Mouse (Mus musculus): ENCODE measurements around the gene AL732309.1. TPM values are rescaled to one million over a fixed set of nuclear protein-coding genes. Genes with fewer than 3 reads are reported as not detected.

AL732309.1 gene
- total RNA-seq, 4 experiments from 2014 or later: 3.3 to 5.5 (median 4.4) TPM

GRCm38 (mm10) chr2:25218445-25218844 lies 28.2 kb downstream of the AL732309.1 start, which contains the start of gene Fam166a:
Gene Fam166a (plus strand): TSS chr2:25218745.
- DNase-seq (ENCODE audit: low spot score in 2 of 2): no peak

- no peak for DNase-seq (ENCODE audit: low spot score in 2 of 2)
Measured at GRCm38 (mm10) chr2:25217666-25218065, 29.0 kb downstream of the AL732309.1 start.

DNA sequence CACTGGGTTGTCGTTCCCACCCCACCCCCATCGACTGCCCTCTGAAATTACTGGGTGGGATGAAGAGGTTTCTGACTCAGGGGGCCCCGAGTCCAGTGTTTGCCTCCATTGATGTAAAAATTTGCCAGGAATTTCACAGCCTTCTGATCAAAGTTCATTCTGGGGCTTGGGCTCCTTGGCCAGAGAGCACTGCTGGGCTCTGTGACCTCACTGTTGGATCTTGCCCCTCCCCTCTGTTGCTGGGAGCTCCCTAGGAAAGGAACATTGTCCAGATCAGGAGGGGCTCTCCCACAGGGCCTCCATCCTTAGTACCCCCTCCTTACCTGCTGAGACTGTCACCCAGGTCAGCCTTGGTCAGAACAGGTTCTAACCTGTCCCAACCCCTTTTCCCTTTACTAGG lies 32.2 kb downstream of the AL732309.1 start, which contains the start of gene Stpg3:
Gene Stpg3, minus strand, starts transcription at position 194 of the 400 bp plus-strand sequence.
- no peak for DNase-seq (ENCODE audit: low spot score in 2 of 2)

DNA sequence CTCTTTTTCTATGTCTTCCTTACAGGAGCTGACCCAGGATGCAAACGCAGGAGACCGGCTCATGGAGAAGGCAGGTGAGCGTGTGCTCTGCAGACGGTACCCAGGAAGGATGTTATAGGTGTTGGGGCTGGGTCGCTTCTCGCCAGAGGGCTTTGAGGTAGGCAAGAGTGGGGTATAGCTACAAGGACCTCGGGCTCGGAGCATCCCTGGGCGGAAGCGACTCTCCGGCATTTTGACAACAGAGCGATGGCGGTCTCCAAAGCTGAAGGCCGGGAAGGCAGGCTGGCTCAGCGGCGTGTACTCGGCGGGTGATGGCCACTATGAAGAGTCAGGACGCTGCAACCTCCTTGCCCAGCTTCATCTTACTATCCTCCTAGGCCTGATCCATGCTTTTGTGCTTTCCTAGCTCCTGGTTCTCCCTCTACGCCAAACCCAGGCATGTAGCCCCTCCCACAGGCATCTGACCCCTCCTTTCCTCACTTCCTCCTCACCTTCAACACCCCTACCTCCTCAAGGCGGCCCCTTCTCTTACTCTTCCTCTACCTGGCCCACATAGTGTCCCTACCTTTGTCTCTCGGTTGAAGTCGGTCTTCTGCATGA lies 33.3 kb downstream of the AL732309.1 start:
- no peak for DNase-seq (ENCODE audit: low spot score in 2 of 2)

DNA sequence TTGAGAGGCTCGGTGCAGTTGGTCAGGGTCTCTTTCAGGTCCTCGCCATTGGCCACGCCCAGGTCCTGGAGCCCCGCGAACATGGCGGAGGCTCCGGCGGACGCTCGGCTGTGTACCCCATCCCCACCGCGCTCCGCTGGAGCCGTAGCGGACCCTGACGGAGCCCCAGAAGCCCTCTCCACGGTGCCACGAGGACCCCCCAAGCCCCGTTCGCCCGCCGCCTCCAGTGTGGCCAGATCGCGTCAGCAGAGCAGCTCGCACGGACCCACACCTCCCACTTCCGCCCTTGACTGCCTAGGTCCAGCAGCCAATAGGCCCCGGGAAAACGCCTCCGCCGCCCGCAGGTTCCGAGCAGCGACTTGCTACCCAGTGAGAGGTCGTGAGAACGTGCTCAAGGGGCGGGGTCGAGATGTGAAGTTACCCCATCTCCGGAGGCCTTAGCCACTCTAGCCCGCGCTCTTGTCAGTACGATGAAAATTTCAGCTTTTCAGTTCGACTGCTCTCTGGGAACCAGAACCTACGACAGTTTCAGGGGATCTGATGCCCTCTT lies 35.5 kb downstream of the AL732309.1 start, which contains the start of gene Nelfb:
Gene Nelfb, minus strand, starts transcription at position 369 of the 550 bp plus-strand sequence.
- peak; percentile 75 to 80 for DNase-seq (ENCODE audit: low spot score in 2 of 2)

DNA sequence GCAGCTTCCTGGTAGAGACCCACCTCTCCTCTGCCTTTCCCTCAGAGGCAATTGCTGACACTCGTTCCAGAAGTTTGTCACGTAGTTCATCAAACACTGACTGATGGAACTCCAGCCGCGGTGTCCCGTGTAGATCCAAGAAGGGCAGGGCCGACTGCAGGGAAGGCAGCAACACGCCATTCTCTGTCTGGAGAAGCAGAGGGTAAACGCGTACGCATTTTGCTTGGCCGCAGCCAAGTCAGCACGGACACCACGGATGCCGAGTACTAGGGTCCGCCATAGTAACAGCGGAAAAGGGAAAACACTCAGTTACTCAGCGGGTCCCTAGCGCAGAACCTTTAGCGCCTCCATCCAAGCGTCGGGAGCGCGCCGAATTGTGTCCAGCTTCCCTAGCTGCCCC lies 36.0 kb downstream of the AL732309.1 start:
- DNase-seq (ENCODE audit: low spot score in 2 of 2): no peak

DNA sequence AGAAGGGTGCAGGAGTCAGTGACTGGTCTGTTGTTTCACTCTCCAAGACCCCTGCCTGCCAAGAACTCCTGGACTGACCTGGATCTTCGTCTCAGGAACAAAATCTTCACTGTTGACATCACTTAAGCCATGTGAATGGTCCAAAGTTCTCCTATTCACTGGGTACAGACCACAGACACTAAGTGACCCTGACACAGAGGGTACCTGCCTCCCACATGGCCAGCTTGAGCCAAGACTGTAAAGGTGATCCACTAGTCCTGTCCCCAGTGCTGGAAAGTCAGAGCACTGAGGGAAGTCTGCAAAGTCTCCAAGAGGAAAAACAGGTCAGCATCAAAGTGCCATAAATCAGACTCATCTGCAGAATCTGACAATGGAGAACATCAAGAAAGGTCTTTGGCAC lies 39.1 kb downstream of the AL732309.1 start:
- no peak for DNase-seq (ENCODE audit: low spot score in 2 of 2)

GRCm38 (mm10) chr2:25203631-25204214 lies 42.9 kb downstream of the AL732309.1 start:
- no peak for DNase-seq (ENCODE audit: low spot score in 2 of 2)

DNA sequence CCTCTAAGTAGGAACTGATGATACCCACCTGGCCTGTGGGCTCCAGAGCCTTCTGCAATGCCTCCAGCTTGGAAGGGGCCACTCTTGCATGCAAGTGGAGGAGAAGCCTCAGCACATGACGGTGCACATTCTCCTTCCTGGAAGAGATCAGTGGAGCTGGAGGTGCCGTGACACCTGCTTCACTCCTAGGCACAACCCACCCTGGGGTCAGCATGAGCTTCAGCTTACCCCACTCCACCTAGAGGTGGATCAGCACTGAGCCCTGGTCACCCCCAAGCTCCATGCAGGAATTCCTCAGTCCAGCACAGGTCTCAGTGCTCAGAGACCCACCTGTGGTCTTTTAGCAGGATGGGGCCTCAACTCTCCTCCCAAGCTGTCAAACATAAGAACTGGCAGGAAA lies 46.0 kb downstream of the AL732309.1 start:
- DNase-seq (ENCODE audit: low spot score in 2 of 2): no peak

GRCm38 (mm10) chr2:25197946-25198345 lies 48.7 kb downstream of the AL732309.1 start:
- DNase-seq (ENCODE audit: low spot score in 2 of 2): no peak

- no peak for DNase-seq (ENCODE audit: low spot score in 2 of 2)
Measured at GRCm38 (mm10) chr2:25197191-25197590, 49.5 kb downstream of the AL732309.1 start.

DNA sequence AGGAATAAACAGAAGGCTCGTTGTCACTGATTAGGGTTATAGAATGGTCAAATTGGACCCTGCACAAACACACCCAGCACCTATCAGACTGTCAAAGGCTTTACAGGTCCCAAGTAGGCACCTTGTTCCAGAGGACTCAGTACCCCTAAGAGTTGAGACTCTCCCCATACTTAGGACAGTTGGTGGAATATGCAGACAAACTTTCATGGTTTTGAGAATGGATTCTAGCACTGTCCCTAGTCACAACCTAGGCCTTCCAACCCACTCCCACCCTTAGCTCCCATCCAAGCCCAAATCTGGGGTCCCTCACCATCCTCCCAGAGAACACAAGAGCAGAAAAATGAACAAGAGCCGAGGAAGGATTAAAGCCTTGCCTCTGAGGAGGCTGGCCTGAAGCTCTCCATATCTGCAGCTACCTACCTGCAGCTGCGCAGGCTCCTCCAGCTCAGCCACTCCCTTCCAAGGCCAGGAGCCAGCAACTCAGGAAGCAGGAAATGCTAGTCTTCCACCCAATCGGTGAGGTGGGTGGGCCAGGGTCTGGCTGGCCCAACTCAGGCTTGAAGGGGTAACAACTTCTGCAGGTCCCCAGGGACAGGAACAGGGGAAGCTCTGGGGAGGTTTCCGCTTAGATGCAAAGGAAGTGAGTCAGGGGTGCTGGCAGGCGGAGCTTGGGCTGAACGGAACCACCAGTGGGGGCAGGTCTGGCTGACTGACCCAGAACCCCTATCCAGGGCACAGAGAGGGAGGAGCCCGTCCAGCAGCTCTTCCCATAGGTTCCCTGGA lies 50.3 kb downstream of the AL732309.1 start, which contains the start of gene Tor4a:
Gene Tor4a, minus strand, starts transcription at position 715 of the 783 bp plus-strand sequence.
- no peak for DNase-seq (ENCODE audit: low spot score in 2 of 2)

- DNase-seq (ENCODE audit: low spot score in 2 of 2): no peak
Measured at GRCm38 (mm10) chr2:25195211-25196156, 51.2 kb downstream of the AL732309.1 start.

Other genes starting within 250 kb of the AL732309.1 start
- 100 to 1,000 TPM; 768 to 931 (median 837) TPM for gene Nsmf, start 192.5 kb downstream of the AL732309.1 start, total RNA-seq (2022)
- not detected for gene Entpd8, start 166.6 kb downstream of the AL732309.1 start, total RNA-seq (2022)
- gene Noxa1, start 151.7 kb downstream of the AL732309.1 start, total RNA-seq (2022): not detected
- gene Nrarp, start 66.1 kb downstream of the AL732309.1 start, total RNA-seq (2022): 10 to 100 TPM; 16.9 to 20.4 (median 19.5) TPM
- gene Tor4a, start 50.0 kb downstream of the AL732309.1 start, total RNA-seq (2022): 1 to 10 TPM; 2.2 to 4.6 (median 2.8) TPM
- gene Nelfb, start 35.4 kb downstream of the AL732309.1 start, total RNA-seq (2022): 10 to 100 TPM; 56.7 to 64.9 (median 64.0) TPM
- under 1 TPM in 2 of 4 experiments, not detected in 2; 0.27 to 0.29 TPM for gene Stpg3, start 32.2 kb downstream of the AL732309.1 start, total RNA-seq (2022)
- not detected for gene Fam166a, start 28.1 kb downstream of the AL732309.1 start, total RNA-seq (2022)
- gene Tubb4b, start 22.2 kb downstream of the AL732309.1 start, total RNA-seq (2022): 100 to 1,000 TPM; 303 to 348 (median 313) TPM
- gene Slc34a3, start 12.5 kb downstream of the AL732309.1 start, total RNA-seq (2022): not detected
- gene Rnf224, start 10.1 kb downstream of the AL732309.1 start, total RNA-seq (2022): not detected
- 100 to 1,000 TPM; 219 to 241 (median 229) TPM for gene Rnf208, start 4.6 kb downstream of the AL732309.1 start, total RNA-seq (2022)
- gene Cysrt1, start 4.4 kb downstream of the AL732309.1 start, total RNA-seq (2022): not detected
- gene Tmem203, start 8.6 kb upstream of the AL732309.1 start, total RNA-seq (2022): 10 to 100 TPM; 27.0 to 44.4 (median 33.9) TPM
- 10 to 100 TPM; 19.9 to 27.8 (median 24.3) TPM for gene Tprn, start 15.8 kb upstream of the AL732309.1 start, total RNA-seq (2022)
- 10 to 100 TPM; 59.0 to 71.0 (median 64.3) TPM for gene Ssna1, start 25.6 kb upstream of the AL732309.1 start, total RNA-seq (2022)
- 100 to 1,000 TPM in 2 of 4 experiments, 10 to 100 TPM in 2; 87.9 to 110 (median 99.0) TPM for gene Anapc2, start 25.6 kb upstream of the AL732309.1 start, total RNA-seq (2022)
- not detected for gene Tmem210, start 41.3 kb upstream of the AL732309.1 start, total RNA-seq (2022)
- gene Lrrc26, start 43.1 kb upstream of the AL732309.1 start, total RNA-seq (2022): not detected
- 100 to 1,000 TPM; 366 to 436 (median 415) TPM for gene Grin1, start 72.3 kb upstream of the AL732309.1 start, total RNA-seq (2022)
- gene Man1b1, start 85.5 kb upstream of the AL732309.1 start, total RNA-seq (2022): 10 to 100 TPM; 53.7 to 68.2 (median 59.6) TPM
- gene Dpp7, start 109.5 kb upstream of the AL732309.1 start, total RNA-seq (2022): 10 to 100 TPM; 38.9 to 52.9 (median 45.4) TPM
- gene Uap1l1, start 118.8 kb upstream of the AL732309.1 start, total RNA-seq (2022): 10 to 100 TPM; 12.0 to 28.7 (median 20.3) TPM
- 1 to 10 TPM; 2.4 to 4.6 (median 4.2) TPM for gene Sapcd2, start 125.5 kb upstream of the AL732309.1 start, total RNA-seq (2022)
- gene Entpd2, start 149.0 kb upstream of the AL732309.1 start, total RNA-seq (2022): 10 to 100 TPM; 14.6 to 20.7 (median 16.8) TPM
- 100 to 1,000 TPM; 390 to 435 (median 411) TPM for gene Npdc1, start 152.5 kb upstream of the AL732309.1 start, total RNA-seq (2022)
- gene Fut7, start 176.4 kb upstream of the AL732309.1 start, total RNA-seq (2022): under 1 TPM; 0.35 to 0.98 (median 0.44) TPM
- gene Abca2, start 181.8 kb upstream of the AL732309.1 start, total RNA-seq (2022): 100 to 1,000 TPM; 165 to 186 (median 183) TPM
- under 1 TPM in 2 of 4 experiments, not detected in 2; 0.43 to 0.92 TPM for gene Clic3, start 210.0 kb upstream of the AL732309.1 start, total RNA-seq (2022)
- 10 to 100 TPM; 60.3 to 63.5 (median 61.8) TPM for gene Paxx, start 214.2 kb upstream of the AL732309.1 start, total RNA-seq (2022)
- gene Ptgds, start 223.2 kb upstream of the AL732309.1 start, total RNA-seq (2022): 1,000 to 10,000 TPM in 3 of 4 experiments, 100 to 1,000 TPM in 1; 912 to 1,488 (median 1,209) TPM
- not detected for gene Lcn12, start 247.0 kb upstream of the AL732309.1 start, total RNA-seq (2022)

Measured in layer of hippocampus, adult 8-10 months (tissue).